Mouse (Mus musculus): ENCODE data around the gene Sgo2a.
A peak's percentile ranks its signal among the peaks of the same experiment; 100 is the strongest.
"Not testable (repeated sequence)": the region's sequence is repeated elsewhere in the genome, so short reads cannot be mapped to it uniquely, and the experiment has no call there.

The Sgo2a gene

GRCm38 (mm10) chr1:57995432-57996132 is at the start of gene Sgo2a:
Sgo2a (plus strand) TSS chr1:57995971.
- DNase-seq: peak; percentile 91 to 94

GRCm38 (mm10) chr1:57947552-57948347 is 48.0 kb upstream of the Sgo2a start:
- DNase-seq: no peak

GRCm38 (mm10) chr1:57949195-57949594 is 46.6 kb upstream of the Sgo2a start:
- DNase-seq: no peak

- DNase-seq: no peak
Measured at GRCm38 (mm10) chr1:57949716-57950115, 46.1 kb upstream of the Sgo2a start.

GRCm38 (mm10) chr1:57952509-57952908 is 43.3 kb upstream of the Sgo2a start:
- DNase-seq: no peak

GRCm38 (mm10) chr1:57953586-57954375 is 42.0 kb upstream of the Sgo2a start:
- DNase-seq: no peak

- no peak for DNase-seq
Measured at GRCm38 (mm10) chr1:57954376-57954765, 41.4 kb upstream of the Sgo2a start.

GRCm38 (mm10) chr1:57955774-57956173 is 40.0 kb upstream of the Sgo2a start:
- DNase-seq: no peak

GRCm38 (mm10) chr1:57969327-57970271 is 26.2 kb upstream of the Sgo2a start:
- peak; percentile 95 to 96 for DNase-seq

- no peak for DNase-seq
Measured at GRCm38 (mm10) chr1:57971588-57971987, 24.2 kb upstream of the Sgo2a start.

GRCm38 (mm10) chr1:57976860-57977259 is 18.9 kb upstream of the Sgo2a start:
- DNase-seq: no peak

GRCm38 (mm10) chr1:57989052-57989600 is 6.6 kb upstream of the Sgo2a start:
- peak in 1 of 2 experiments; percentile 12 for DNase-seq

GRCm38 (mm10) chr1:57991277-57991676 is 4.5 kb upstream of the Sgo2a start:
- DNase-seq: no peak

- DNase-seq: no peak
Measured at GRCm38 (mm10) chr1:57996133-57996615, 403 bp downstream of the Sgo2a start.

- DNase-seq: peak; percentile 26 to 34
Measured at GRCm38 (mm10) chr1:57998146-57998545, 2.4 kb downstream of the Sgo2a start.

GRCm38 (mm10) chr1:58006388-58006787 is 10.6 kb downstream of the Sgo2a start:
- DNase-seq: not testable (repeated sequence)

- DNase-seq: no peak
Measured at GRCm38 (mm10) chr1:58018856-58019255, 23.1 kb downstream of the Sgo2a start, which contains the start of gene Kctd18. Kctd18 (minus strand) TSS chr1:58018956.

- no peak for DNase-seq
Measured at GRCm38 (mm10) chr1:58027707-58028106, 31.9 kb downstream of the Sgo2a start.

GRCm38 (mm10) chr1:58029636-58030117 is 33.9 kb downstream of the Sgo2a start, which contains the start of gene Aox1:
Aox1 (plus strand) TSS chr1:58029931.
- DNase-seq: peak; percentile 76 to 82

GRCm38 (mm10) chr1:58030156-58030871 is 34.5 kb downstream of the Sgo2a start:
- peak; percentile 69 to 80 for DNase-seq

Data from lung, adult 18-20 months (tissue).